Mouse (Mus musculus): ENCODE results near the gene Pzp. TPM values are rescaled to one million over a fixed set of nuclear protein-coding genes. Genes with fewer than 3 reads are reported as not detected.

Gene Pzp
- polyA plus RNA-seq, 1 experiment: 0.05 TPM

DNA sequence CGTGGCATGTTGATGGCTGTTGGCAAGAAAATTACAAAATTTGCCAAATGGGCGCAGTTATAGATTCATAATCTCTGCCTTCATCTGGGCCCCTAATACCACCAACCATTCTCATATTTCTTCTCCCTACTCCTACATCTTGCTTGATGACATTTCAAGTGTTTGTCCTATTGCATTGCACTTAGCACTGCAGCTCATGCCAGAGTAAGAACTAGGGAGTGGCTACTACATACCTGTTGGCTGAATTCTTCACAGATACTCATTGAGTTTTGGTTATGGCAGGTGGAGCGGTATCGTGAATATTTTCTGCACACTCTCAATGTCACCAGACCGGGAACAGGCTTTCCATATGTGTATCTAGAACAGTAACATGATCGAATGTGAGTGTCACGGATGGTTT, 7.4 kb downstream of the Pzp start:
- DNase-seq (ENCODE audit: low read depth in 1 of 2, low spot score in 2 of 2): no peak
- TF ChIP-seq POLR2A (IDR thresholded peaks at IDR 0.05; ENCODE audit: low read depth, low read length): no peak
- TF ChIP-seq CTCF (IDR thresholded peaks at IDR 0.05; ENCODE audit: extremely low read depth, insufficient read depth, insufficient read length, insufficient replicate concordance): no peak
- no peak overlapping the region for H3K4me3 ChIP-seq (ENCODE audit: extremely low read depth, insufficient read depth, insufficient read length)
- no peak overlapping the region for H3K27ac ChIP-seq (ENCODE audit: insufficient read depth, low read length)
- no peaks in the 10 kb centered on the region for H3K4me1 ChIP-seq (ENCODE audit: control insufficient read depth, insufficient read depth, insufficient read length)
- no peaks in the 10 kb centered on the region for H3K36me3 ChIP-seq (ENCODE audit: control insufficient read depth, insufficient read depth, low read length)
- WGBS: 93% methylated on average over 7 of the region's 7 CpGs
- H3K27me3 ChIP-seq (ENCODE audit: control insufficient read depth, insufficient read depth, low read length): no peaks in the 10 kb centered on the region

DNA sequence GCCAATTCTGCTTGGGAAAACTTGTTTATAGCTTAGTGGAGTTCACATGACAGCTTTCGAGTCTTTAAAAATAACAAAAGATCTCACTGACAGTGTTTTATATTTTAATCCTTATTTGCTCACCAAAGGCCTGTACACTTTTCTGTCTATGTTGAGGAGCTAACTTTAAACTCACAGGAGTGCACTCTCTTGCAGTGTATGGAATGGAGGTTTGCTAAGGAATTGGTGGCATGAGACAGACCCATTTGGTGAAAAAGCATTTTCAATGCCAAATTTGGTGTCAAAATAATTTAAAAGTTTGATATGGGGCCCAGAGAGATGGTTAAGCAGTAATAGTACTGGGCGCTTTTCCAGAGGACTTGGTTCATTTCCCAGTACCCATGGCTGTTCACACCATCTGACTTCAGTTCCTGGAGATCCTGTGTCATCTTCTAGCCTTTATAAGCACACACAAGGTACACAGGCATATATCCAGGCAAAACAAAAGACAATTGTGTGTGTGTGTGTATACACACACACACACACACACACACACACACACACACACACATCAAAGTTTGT, 20.8 kb downstream of the Pzp start:
- DNase-seq (ENCODE audit: low read depth in 1 of 2, low spot score in 2 of 2): no peak
- 87% methylated on average over 2 of the region's 2 CpGs for WGBS
- H3K4me1 ChIP-seq (ENCODE audit: control insufficient read depth, insufficient read depth, insufficient read length): no peaks in the 10 kb centered on the region
- H3K36me3 ChIP-seq (ENCODE audit: control insufficient read depth, insufficient read depth, low read length): no peaks in the 10 kb centered on the region
- H3K27me3 ChIP-seq (ENCODE audit: control insufficient read depth, insufficient read depth, low read length): no peaks in the 10 kb centered on the region
- H3K4me3 ChIP-seq (ENCODE audit: extremely low read depth, insufficient read depth, insufficient read length): no peak overlapping the region
- TF ChIP-seq POLR2A (IDR thresholded peaks at IDR 0.05; ENCODE audit: low read depth, low read length): no peak
- TF ChIP-seq CTCF (IDR thresholded peaks at IDR 0.05; ENCODE audit: extremely low read depth, insufficient read depth, insufficient read length, insufficient replicate concordance): no peak
- no peak overlapping the region for H3K27ac ChIP-seq (ENCODE audit: insufficient read depth, low read length)

DNA sequence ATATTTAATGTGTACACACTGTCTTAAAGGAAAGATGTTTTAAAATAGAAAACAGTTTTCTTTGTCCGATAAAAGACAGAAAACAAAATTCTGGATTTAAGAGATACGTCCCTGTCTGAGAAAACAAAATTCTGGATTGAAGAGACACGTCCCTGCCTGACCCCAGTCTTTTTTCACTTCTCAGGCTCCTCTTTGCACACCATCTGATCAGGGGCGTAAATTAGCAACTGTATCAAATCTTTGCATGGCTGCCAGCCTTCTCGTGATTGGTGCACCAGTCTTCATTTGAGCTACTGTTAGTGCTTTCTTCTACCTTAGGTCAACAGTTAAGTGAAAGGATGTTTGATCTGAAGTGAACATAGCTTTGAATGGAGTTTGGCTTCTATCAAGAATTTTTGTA, 21.8 kb downstream of the Pzp start:
- H3K27me3 ChIP-seq (ENCODE audit: control insufficient read depth, insufficient read depth, low read length): no peaks in the 10 kb centered on the region
- H3K4me3 ChIP-seq (ENCODE audit: extremely low read depth, insufficient read depth, insufficient read length): no peak overlapping the region
- DNase-seq (ENCODE audit: low read depth in 1 of 2, low spot score in 2 of 2): no peak
- H3K36me3 ChIP-seq (ENCODE audit: control insufficient read depth, insufficient read depth, low read length): no peaks in the 10 kb centered on the region
- 85% methylated on average over 5 of the region's 5 CpGs for WGBS
- no peak overlapping the region for H3K27ac ChIP-seq (ENCODE audit: insufficient read depth, low read length)
- H3K4me1 ChIP-seq (ENCODE audit: control insufficient read depth, insufficient read depth, insufficient read length): no peaks in the 10 kb centered on the region
- TF ChIP-seq POLR2A (IDR thresholded peaks at IDR 0.05; ENCODE audit: low read depth, low read length) (no peak), CTCF (IDR thresholded peaks at IDR 0.05; ENCODE audit: extremely low read depth, insufficient read depth, insufficient read length, insufficient replicate concordance) (no peak)

DNA sequence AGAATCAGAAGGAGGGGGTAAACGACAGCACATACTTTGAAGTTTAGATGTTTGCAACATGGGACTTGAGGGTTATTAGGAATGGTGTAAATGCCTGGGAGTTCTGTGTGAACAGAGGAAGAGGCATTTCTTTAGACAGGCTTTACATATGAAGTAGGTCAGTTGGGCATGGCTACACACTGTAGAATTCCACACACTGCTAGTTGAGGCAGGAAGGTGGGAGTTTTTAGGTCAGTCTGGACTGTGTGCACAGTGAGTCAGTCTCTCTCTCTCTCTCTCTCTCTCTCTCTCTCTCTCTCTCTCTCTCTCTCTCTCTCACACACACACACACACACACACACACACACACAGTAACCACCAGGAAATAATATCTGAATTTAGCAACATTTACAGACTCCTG, 31.2 kb downstream of the Pzp start:
- no peak overlapping the region for H3K27ac ChIP-seq (ENCODE audit: insufficient read depth, low read length)
- no peak for TF ChIP-seq POLR2A (IDR thresholded peaks at IDR 0.05; ENCODE audit: low read depth, low read length)
- TF ChIP-seq CTCF (IDR thresholded peaks at IDR 0.05; ENCODE audit: extremely low read depth, insufficient read depth, insufficient read length, insufficient replicate concordance): no peak
- H3K4me3 ChIP-seq (ENCODE audit: extremely low read depth, insufficient read depth, insufficient read length): no peak overlapping the region
- no peaks in the 10 kb centered on the region for H3K36me3 ChIP-seq (ENCODE audit: control insufficient read depth, insufficient read depth, low read length)
- no peak for DNase-seq (ENCODE audit: low read depth in 1 of 2, low spot score in 2 of 2)
- no peaks in the 10 kb centered on the region for H3K4me1 ChIP-seq (ENCODE audit: control insufficient read depth, insufficient read depth, insufficient read length)
- H3K27me3 ChIP-seq (ENCODE audit: control insufficient read depth, insufficient read depth, low read length): no peaks in the 10 kb centered on the region
- WGBS: 70% methylated on average over 1 of the region's 1 CpGs

DNA sequence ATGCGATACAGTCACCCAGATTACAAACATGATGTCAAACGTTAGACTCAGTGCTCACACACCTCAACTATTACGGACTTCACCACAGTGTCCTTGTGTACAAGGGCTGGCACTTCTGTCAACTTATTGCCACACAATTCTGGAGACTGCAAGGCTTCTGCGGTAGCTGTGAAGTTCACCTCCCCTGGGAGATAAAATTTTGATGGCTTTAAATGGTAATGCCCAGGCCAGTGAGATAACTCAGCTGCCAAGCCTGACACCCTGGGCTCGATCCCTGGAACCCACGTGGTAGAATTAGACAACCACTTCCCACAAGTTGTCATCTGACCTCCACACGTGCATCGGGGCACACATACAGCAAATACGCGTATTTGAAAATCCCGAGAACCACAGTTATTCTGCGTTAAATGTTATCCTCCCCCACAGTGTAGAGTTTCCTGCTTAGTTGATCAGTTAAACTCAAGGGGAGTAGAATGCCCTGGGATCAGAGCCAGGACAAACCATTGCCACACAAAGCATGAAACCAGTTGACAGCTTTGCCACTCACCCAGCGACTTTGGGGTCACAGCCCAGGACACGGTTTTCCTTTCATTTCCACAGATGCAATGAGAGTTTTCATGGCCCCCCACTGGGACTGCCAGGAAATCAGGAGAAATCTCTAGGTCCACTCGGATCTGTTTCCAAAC, 31.7 kb downstream of the Pzp start:
- 71% methylated on average over 15 of the region's 15 CpGs for WGBS
- no peaks in the 10 kb centered on the region for H3K27me3 ChIP-seq (ENCODE audit: control insufficient read depth, insufficient read depth, low read length)
- DNase-seq (ENCODE audit: low read depth in 1 of 2, low spot score in 2 of 2): no peak
- H3K4me3 ChIP-seq (ENCODE audit: extremely low read depth, insufficient read depth, insufficient read length): no peak overlapping the region
- H3K27ac ChIP-seq (ENCODE audit: insufficient read depth, low read length): no peak overlapping the region
- no peaks in the 10 kb centered on the region for H3K4me1 ChIP-seq (ENCODE audit: control insufficient read depth, insufficient read depth, insufficient read length)
- TF ChIP-seq POLR2A (IDR thresholded peaks at IDR 0.05; ENCODE audit: low read depth, low read length): no peak
- no peak for TF ChIP-seq CTCF (IDR thresholded peaks at IDR 0.05; ENCODE audit: extremely low read depth, insufficient read depth, insufficient read length, insufficient replicate concordance)
- no peaks in the 10 kb centered on the region for H3K36me3 ChIP-seq (ENCODE audit: control insufficient read depth, insufficient read depth, low read length)

DNA sequence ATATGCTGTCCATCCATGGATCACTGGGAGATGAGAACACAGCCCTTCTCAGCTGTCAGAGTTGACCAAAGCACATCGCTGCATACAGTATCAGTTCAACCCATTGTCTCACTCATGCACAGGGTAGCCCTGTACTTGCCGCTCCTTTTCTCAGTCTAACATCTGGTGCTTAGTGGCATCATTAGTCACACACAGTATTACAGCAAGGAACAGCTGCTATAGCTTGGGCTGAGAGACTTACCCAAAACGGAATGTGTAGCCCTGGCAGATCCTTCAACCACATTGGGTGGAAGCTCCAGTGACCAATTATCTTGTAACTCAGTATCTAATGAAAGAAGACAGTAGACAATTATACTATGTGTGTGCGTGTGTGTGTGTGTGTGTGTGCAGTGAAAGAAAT, 34.6 kb downstream of the Pzp start:
- H3K4me1 ChIP-seq (ENCODE audit: control insufficient read depth, insufficient read depth, insufficient read length): no peaks in the 10 kb centered on the region
- TF ChIP-seq CTCF (IDR thresholded peaks at IDR 0.05; ENCODE audit: extremely low read depth, insufficient read depth, insufficient read length, insufficient replicate concordance) (no peak), POLR2A (IDR thresholded peaks at IDR 0.05; ENCODE audit: low read depth, low read length) (no peak)
- H3K4me3 ChIP-seq (ENCODE audit: extremely low read depth, insufficient read depth, insufficient read length): no peak overlapping the region
- whole genome bisulfite sequencing: 89% methylated on average over 4 of the region's 4 CpGs
- DNase-seq (ENCODE audit: low read depth in 1 of 2, low spot score in 2 of 2): no peak
- H3K27ac ChIP-seq (ENCODE audit: insufficient read depth, low read length): no peak overlapping the region
- H3K27me3 ChIP-seq (ENCODE audit: control insufficient read depth, insufficient read depth, low read length): no peaks in the 10 kb centered on the region
- H3K36me3 ChIP-seq (ENCODE audit: control insufficient read depth, insufficient read depth, low read length): no peaks in the 10 kb centered on the region

DNA sequence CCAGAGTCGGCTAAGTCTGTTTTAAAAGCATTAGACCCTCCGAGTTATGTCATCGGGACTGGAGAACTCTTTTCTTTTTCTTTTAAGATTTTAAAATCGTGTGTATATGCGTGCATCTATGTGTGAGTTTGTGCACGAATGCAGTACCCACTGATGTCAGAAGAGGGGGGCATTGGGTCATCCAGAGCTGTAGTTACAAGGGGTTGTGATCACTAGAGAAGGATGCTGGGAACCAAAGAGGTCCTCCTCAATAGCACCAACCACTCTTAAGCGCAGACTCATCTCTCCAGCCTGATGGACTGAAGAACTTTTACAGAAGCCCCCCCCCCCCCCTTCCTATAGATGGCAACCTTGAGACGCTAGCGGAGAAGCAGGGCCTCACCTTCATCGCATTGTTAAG, 36.4 kb downstream of the Pzp start:
- TF ChIP-seq POLR2A (IDR thresholded peaks at IDR 0.05; ENCODE audit: low read depth, low read length) (no peak), CTCF (IDR thresholded peaks at IDR 0.05; ENCODE audit: extremely low read depth, insufficient read depth, insufficient read length, insufficient replicate concordance) (no peak)
- H3K27ac ChIP-seq (ENCODE audit: insufficient read depth, low read length): no peak overlapping the region
- H3K4me3 ChIP-seq (ENCODE audit: extremely low read depth, insufficient read depth, insufficient read length): no peak overlapping the region
- no peaks in the 10 kb centered on the region; the same call in 1 of the 2 replicates for H3K27me3 ChIP-seq (ENCODE audit: control insufficient read depth, insufficient read depth, low read length)
- H3K4me1 ChIP-seq (ENCODE audit: control insufficient read depth, insufficient read depth, insufficient read length): no peaks in the 10 kb centered on the region
- DNase-seq (ENCODE audit: low read depth in 1 of 2, low spot score in 2 of 2): no peak
- no peaks in the 10 kb centered on the region for H3K36me3 ChIP-seq (ENCODE audit: control insufficient read depth, insufficient read depth, low read length)
- WGBS: 93% methylated on average over 10 of the region's 10 CpGs

Measured in spleen, adult 2 months (tissue).